Mouse (Mus musculus) adrenal gland, postnatal 0 days (tissue): ENCODE data around the gene Nono. TPM values are rescaled to one million over a fixed set of nuclear protein-coding genes. Genes with fewer than 3 reads are reported as not detected.

Experiments
- polyA plus RNA-seq: library from polyadenylated mRNA; unstranded; fragments of >200 nt; fragmentation: Nextera tagmentation; extraction: Ambion mirVana; gene quantifications from 2 replicates; pipeline ENCODE4 v1.2.1, GENCODE M21; 2015

Nono gene
- 130 and 162 TPM in 2 replicates for polyA plus RNA-seq

GRCm38 (mm10) chrX:101429142-101429949 is at the start of gene Nono:
Nono (plus strand) TSS chrX:101429318.

GRCm38 (mm10) chrX:101420700-101421095 is 8.4 kb upstream of the Nono start, which contains the start of gene Zmym3:
Zmym3 (minus strand) TSS chrX:101420849.

GRCm38 (mm10) chrX:101448886-101449475 is 19.9 kb downstream of the Nono start, which contains the start of gene Itgb1bp2:
Itgb1bp2 (plus strand) TSS chrX:101449088.

Other genes starting within 250 kb of the Nono start
- 40.0 and 47.0 TPM in 2 replicates for gene Snx12, start 206.8 kb upstream of the Nono start, polyA plus RNA-seq
- 0.84 and 1.4 TPM in 2 replicates for gene Foxo4, start 174.8 kb upstream of the Nono start, polyA plus RNA-seq
- gene Gm614, start 165.3 kb upstream of the Nono start, polyA plus RNA-seq, result not detected in 2 replicates
- gene Il2rg, start 161.1 kb upstream of the Nono start, polyA plus RNA-seq, result 6.8 and 10.3 TPM in 2 replicates
- not detected in 2 replicates for gene Gm20489, start 160.3 kb upstream of the Nono start, polyA plus RNA-seq
- gene Med12, start 155.3 kb upstream of the Nono start, polyA plus RNA-seq, result 13.2 and 18.3 TPM in 2 replicates
- gene Nlgn3, start 130.2 kb upstream of the Nono start, polyA plus RNA-seq, result 6.4 and 9.3 TPM in 2 replicates
- 8.1 and 8.6 TPM in 2 replicates for gene Gjb1, start 52.9 kb upstream of the Nono start, polyA plus RNA-seq
- 20.4 and 28.5 TPM in 2 replicates for gene Zmym3, start 8.5 kb upstream of the Nono start, polyA plus RNA-seq
- gene Itgb1bp2, start 19.8 kb downstream of the Nono start, polyA plus RNA-seq, result 0.71 and 2.5 TPM in 2 replicates
- gene Taf1, start 103.4 kb downstream of the Nono start, polyA plus RNA-seq, result 5.1 and 5.4 TPM in 2 replicates
- 41.3 and 82.1 TPM in 2 replicates for gene Ogt, start 210.7 kb downstream of the Nono start, polyA plus RNA-seq